Mouse (Mus musculus): ENCODE data around the gene Naglu. TPM values are rescaled to one million over a fixed set of nuclear protein-coding genes. Genes with fewer than 3 reads are reported as not detected.

Naglu gene
- polyA plus RNA-seq, 1 experiment from 2014 or later = 3.5 TPM

- H3K27ac ChIP-seq (replicated peaks; ENCODE audit: low read depth, low read length) = no peak overlapping the region
Measured at GRCm38 (mm10) chr11:101111178-101111577, 41.4 kb downstream of the Naglu start.

GRCm38 (mm10) chr11:101112186-101112585, 42.4 kb downstream of the Naglu start:
- ATAC-seq (replicated peaks; ENCODE audit: insufficient number of reproducible peaks, low FRiP score, low TSS enrichment, low read depth) (no peak), DNase-seq (ENCODE audit: low spot score) (no peak)
- Histone ChIP-seq H3K4me3 (ENCODE audit: low read depth, low read length) (no peak overlapping the region), H3K27ac (replicated peaks; ENCODE audit: low read depth, low read length) (no peak overlapping the region), H3K9me3 (replicated peaks; ENCODE audit: control insufficient read depth, low read length) (no peaks in the 10 kb centered on the region), H3K36me3 (replicated peaks; ENCODE audit: control insufficient read depth, insufficient read depth, low read depth, low read length) (no peaks in the 10 kb centered on the region), H3K4me1 (ENCODE audit: control insufficient read depth, insufficient read depth, low read length) (no peaks in the 10 kb centered on the region), H3K9ac (replicated peaks; ENCODE audit: low read length) (no peak overlapping the region), H3K4me2 (ENCODE audit: low read depth, low read length) (no peak overlapping the region), H3K27me3 (ENCODE audit: control insufficient read depth, insufficient read depth, low read length) (no peaks in the 10 kb centered on the region)
- 93% methylated on average over 3 of the region's 3 CpGs for WGBS

More at GRCm38 (mm10) chr11:101111178-101111577, 41.4 kb downstream of the Naglu start:
- ATAC-seq (replicated peaks; ENCODE audit: insufficient number of reproducible peaks, low FRiP score, low TSS enrichment, low read depth) (no peak), DNase-seq (ENCODE audit: low spot score) (no peak)
- no peaks in the 10 kb centered on the region for H3K4me1 ChIP-seq (ENCODE audit: control insufficient read depth, insufficient read depth, low read length)
- no peak overlapping the region for H3K4me3 ChIP-seq (ENCODE audit: low read depth, low read length)
- no peaks in the 10 kb centered on the region for H3K36me3 ChIP-seq (replicated peaks; ENCODE audit: control insufficient read depth, insufficient read depth, low read depth, low read length)
- H3K9me3 ChIP-seq (replicated peaks; ENCODE audit: control insufficient read depth, low read length) = no peaks in the 10 kb centered on the region
- WGBS = 90% methylated on average over 4 of the region's 4 CpGs
- H3K4me2 ChIP-seq (ENCODE audit: low read depth, low read length) = no peak overlapping the region
- no peak overlapping the region for H3K9ac ChIP-seq (replicated peaks; ENCODE audit: low read length)
- H3K27me3 ChIP-seq (ENCODE audit: control insufficient read depth, insufficient read depth, low read length) = no peaks in the 10 kb centered on the region

- no peak for DNase-seq (ENCODE audit: low spot score)
- 68% methylated on average over 2 of the region's 2 CpGs for WGBS
- no peak overlapping the region for H3K4me3 ChIP-seq (ENCODE audit: low read depth, low read length)
- H3K9me3 ChIP-seq (replicated peaks; ENCODE audit: control insufficient read depth, low read length) = no peaks in the 10 kb centered on the region
- H3K9ac ChIP-seq (replicated peaks; ENCODE audit: low read length) = no peak overlapping the region
- H3K27ac ChIP-seq (replicated peaks; ENCODE audit: low read depth, low read length) = no peak overlapping the region
- peaks cover 8% of the 10 kb centered on the region for H3K4me1 ChIP-seq (ENCODE audit: control insufficient read depth, insufficient read depth, low read length)
- H3K36me3 ChIP-seq (replicated peaks; ENCODE audit: control insufficient read depth, insufficient read depth, low read depth, low read length) = no peaks in the 10 kb centered on the region
- ATAC-seq (replicated peaks; ENCODE audit: insufficient number of reproducible peaks, low FRiP score, low TSS enrichment, low read depth) = no peak
- H3K4me2 ChIP-seq (ENCODE audit: low read depth, low read length) = no peak overlapping the region
- H3K27me3 ChIP-seq (ENCODE audit: control insufficient read depth, insufficient read depth, low read length) = no peaks in the 10 kb centered on the region
Measured at GRCm38 (mm10) chr11:101115564-101115963, 45.8 kb downstream of the Naglu start.

- peak overlapping the region; percentile 73; the same call in 1 of the 2 replicates for H3K4me3 ChIP-seq (ENCODE audit: low read depth, low read length)
- peak overlapping the region; percentile 82; the same call in 1 of the 2 replicates for H3K9ac ChIP-seq (replicated peaks; ENCODE audit: low read length)
- WGBS = 31% methylated on average over 4 of the region's 4 CpGs
Measured at GRCm38 (mm10) chr11:101118105-101118504, 48.3 kb downstream of the Naglu start.

GRCm38 (mm10) chr11:101119131-101119760, 49.4 kb downstream of the Naglu start:
- Histone ChIP-seq H3K9me3 (replicated peaks; ENCODE audit: control insufficient read depth, low read length) (no peaks in the 10 kb centered on the region), H3K4me1 (ENCODE audit: control insufficient read depth, insufficient read depth, low read length) (peaks cover 10% of the 10 kb centered on the region), H3K27me3 (ENCODE audit: control insufficient read depth, insufficient read depth, low read length) (no peaks in the 10 kb centered on the region), H3K9ac (replicated peaks; ENCODE audit: low read length) (peak overlapping the region; percentile 82), H3K4me2 (ENCODE audit: low read depth, low read length) (peak overlapping the region; percentile 88), H3K4me3 (ENCODE audit: low read depth, low read length) (peak overlapping the region; percentile 73), H3K27ac (replicated peaks; ENCODE audit: low read depth, low read length) (peak overlapping the region; percentile 1), H3K36me3 (replicated peaks; ENCODE audit: control insufficient read depth, insufficient read depth, low read depth, low read length) (no peaks in the 10 kb centered on the region; the same call in 1 of the 2 replicates)
- peak; percentile 74 for ATAC-seq (replicated peaks; ENCODE audit: insufficient number of reproducible peaks, low FRiP score, low TSS enrichment, low read depth)
- WGBS = under 1% methylated on average over 38 of the region's 39 CpGs
- no peak for DNase-seq (ENCODE audit: low spot score)

More at GRCm38 (mm10) chr11:101118105-101118504, 48.3 kb downstream of the Naglu start:
- Histone ChIP-seq H3K36me3 (replicated peaks; ENCODE audit: control insufficient read depth, insufficient read depth, low read depth, low read length) (no peaks in the 10 kb centered on the region; the same call in 1 of the 2 replicates), H3K4me2 (ENCODE audit: low read depth, low read length) (peak overlapping the region; percentile 88), H3K27me3 (ENCODE audit: control insufficient read depth, insufficient read depth, low read length) (no peaks in the 10 kb centered on the region), H3K9me3 (replicated peaks; ENCODE audit: control insufficient read depth, low read length) (no peaks in the 10 kb centered on the region), H3K4me1 (ENCODE audit: control insufficient read depth, insufficient read depth, low read length) (peaks cover 10% of the 10 kb centered on the region), H3K27ac (replicated peaks; ENCODE audit: low read depth, low read length) (no peak overlapping the region)
- DNase-seq (ENCODE audit: low spot score) (no peak), ATAC-seq (replicated peaks; ENCODE audit: insufficient number of reproducible peaks, low FRiP score, low TSS enrichment, low read depth) (no peak)

- Histone ChIP-seq H3K27ac (replicated peaks; ENCODE audit: low read depth, low read length) (peak within 1 kb of the TSS; percentile 87), H3K4me3 (ENCODE audit: low read depth, low read length) (peak within 1 kb of the TSS; percentile 73), H3K9ac (replicated peaks; ENCODE audit: low read length) (peak within 1 kb of the TSS; percentile 86), H3K36me3 (replicated peaks; ENCODE audit: control insufficient read depth, insufficient read depth, low read depth, low read length) (no peaks in the 10 kb centered on the region; the same call in 1 of the 2 replicates), H3K4me2 (ENCODE audit: low read depth, low read length) (peak within 1 kb of the TSS; percentile 92), H3K27me3 (ENCODE audit: control insufficient read depth, insufficient read depth, low read length) (no peaks in the 10 kb centered on the region), H3K4me1 (ENCODE audit: control insufficient read depth, insufficient read depth, low read length) (peaks cover 10% of the 10 kb centered on the region), H3K9me3 (replicated peaks; ENCODE audit: control insufficient read depth, low read length) (no peaks in the 10 kb centered on the region)
- under 1% methylated on average over 61 of the region's 61 CpGs for WGBS
- ATAC-seq (replicated peaks; ENCODE audit: insufficient number of reproducible peaks, low FRiP score, low TSS enrichment, low read depth) (peak; percentile 88), DNase-seq (ENCODE audit: low spot score) (peak; percentile 100)
Measured at GRCm38 (mm10) chr11:101119761-101120544, 50.1 kb downstream of the Naglu start, which contains the start of the genes Retreg3 and Tubg1. Gene Retreg3 (minus strand): TSS chr11:101119893. Gene Tubg1 (plus strand): TSS chr11:101119938.

- ATAC-seq (replicated peaks; ENCODE audit: insufficient number of reproducible peaks, low FRiP score, low TSS enrichment, low read depth) (no peak), DNase-seq (ENCODE audit: low spot score) (no peak)
- Histone ChIP-seq H3K36me3 (replicated peaks; ENCODE audit: control insufficient read depth, insufficient read depth, low read depth, low read length) (no peaks in the 10 kb centered on the region; the same call in 1 of the 2 replicates), H3K4me2 (ENCODE audit: low read depth, low read length) (peak overlapping the region; percentile 92), H3K27me3 (ENCODE audit: control insufficient read depth, insufficient read depth, low read length) (no peaks in the 10 kb centered on the region), H3K4me3 (ENCODE audit: low read depth, low read length) (peak overlapping the region; percentile 73), H3K4me1 (ENCODE audit: control insufficient read depth, insufficient read depth, low read length) (peaks cover 10% of the 10 kb centered on the region), H3K9me3 (replicated peaks; ENCODE audit: control insufficient read depth, low read length) (no peaks in the 10 kb centered on the region), H3K9ac (replicated peaks; ENCODE audit: low read length) (peak overlapping the region; percentile 86), H3K27ac (replicated peaks; ENCODE audit: low read depth, low read length) (peak overlapping the region; percentile 87)
- 25% methylated on average over 19 of the region's 19 CpGs for WGBS
Measured at GRCm38 (mm10) chr11:101120545-101121188, 50.9 kb downstream of the Naglu start.

Measured in embryonic facial prominence, embryonic 11.5 days (tissue).